Mouse (Mus musculus): Measurements from ENCODE around the gene Echs1. TPM values are rescaled to one million over a fixed set of nuclear protein-coding genes. Genes with fewer than 3 reads are reported as not detected.

Gene Echs1
- polyA plus RNA-seq, 1 experiment from 2014 or later = 153 TPM

GRCm38 (mm10) chr7:140121338-140121910 is 5.1 kb upstream of the Echs1 start:
- H3K36me3 ChIP-seq (ENCODE audit: control insufficient read depth, insufficient read depth) = no peaks in the 10 kb centered on the region
- no peak overlapping the region for H3K9ac ChIP-seq (ENCODE audit: low read depth, low read length)
- no peak overlapping the region for H3K4me3 ChIP-seq (ENCODE audit: low read depth, low read length)
- peak; percentile 49 for ATAC-seq
- no peaks in the 10 kb centered on the region for H3K4me1 ChIP-seq (replicated peaks; ENCODE audit: control insufficient read depth, insufficient read depth, low read length)
- no peak overlapping the region for H3K4me2 ChIP-seq (replicated peaks; ENCODE audit: low read depth)
- no peaks in the 10 kb centered on the region for H3K27me3 ChIP-seq (replicated peaks; ENCODE audit: control insufficient read depth, insufficient read depth, low read length)
- no peaks in the 10 kb centered on the region for H3K9me3 ChIP-seq (ENCODE audit: control insufficient read depth)
- no peak for TF ChIP-seq CTCF (IDR thresholded peaks at IDR 0.05; ENCODE audit: low read depth)
- H3K27ac ChIP-seq (ENCODE audit: low read depth, low read length) = no peak overlapping the region
- 49% methylated on average over 10 of the region's 13 CpGs for WGBS

- no peak overlapping the region for H3K27ac ChIP-seq (ENCODE audit: low read depth, low read length)
- TF ChIP-seq CTCF (IDR thresholded peaks at IDR 0.05; ENCODE audit: low read depth) = no peak
- no peaks in the 10 kb centered on the region for H3K9me3 ChIP-seq (ENCODE audit: control insufficient read depth)
- H3K27me3 ChIP-seq (replicated peaks; ENCODE audit: control insufficient read depth, insufficient read depth, low read length) = no peaks in the 10 kb centered on the region
- no peaks in the 10 kb centered on the region for H3K4me1 ChIP-seq (replicated peaks; ENCODE audit: control insufficient read depth, insufficient read depth, low read length)
- H3K4me2 ChIP-seq (replicated peaks; ENCODE audit: low read depth) = no peak overlapping the region
- no peak overlapping the region for H3K4me3 ChIP-seq (ENCODE audit: low read depth, low read length)
- ATAC-seq = no peak
- no peaks in the 10 kb centered on the region for H3K36me3 ChIP-seq (ENCODE audit: control insufficient read depth, insufficient read depth)
- no peak overlapping the region for H3K9ac ChIP-seq (ENCODE audit: low read depth, low read length)
- WGBS = 96% methylated on average over 2 of the region's 2 CpGs
Observed at GRCm38 (mm10) chr7:140120484-140120883, 4.2 kb upstream of the Echs1 start.

GRCm38 (mm10) chr7:140115583-140116328 is 520 bp downstream of the Echs1 start, which contains the start of gene Paox:
Gene Paox (plus strand): TSS chr7:140115799.
- H3K9ac ChIP-seq (ENCODE audit: low read depth, low read length) = peak within 1 kb of the TSS; percentile 74
- no peaks in the 10 kb centered on the region for H3K9me3 ChIP-seq (ENCODE audit: control insufficient read depth)
- H3K4me1 ChIP-seq (replicated peaks; ENCODE audit: control insufficient read depth, insufficient read depth, low read length) = no peaks in the 10 kb centered on the region
- under 1% methylated on average over 23 of the region's 23 CpGs for WGBS
- peaks cover 23% of the 10 kb centered on the region for H3K36me3 ChIP-seq (ENCODE audit: control insufficient read depth, insufficient read depth)
- H3K27ac ChIP-seq (ENCODE audit: low read depth, low read length) = peak within 1 kb of the TSS; percentile 90
- peak; percentile 46 for TF ChIP-seq CTCF (IDR thresholded peaks at IDR 0.05; ENCODE audit: low read depth)
- H3K27me3 ChIP-seq (replicated peaks; ENCODE audit: control insufficient read depth, insufficient read depth, low read length) = no peaks in the 10 kb centered on the region
- H3K4me3 ChIP-seq (ENCODE audit: low read depth, low read length) = peak within 1 kb of the TSS; percentile 76
- H3K4me2 ChIP-seq (replicated peaks; ENCODE audit: low read depth) = peak within 1 kb of the TSS; percentile 88
- peak; percentile 90 for ATAC-seq

GRCm38 (mm10) chr7:140111943-140112342 is 4.3 kb downstream of the Echs1 start:
- no peaks in the 10 kb centered on the region for H3K4me1 ChIP-seq (replicated peaks; ENCODE audit: control insufficient read depth, insufficient read depth, low read length)
- peaks cover 61% of the 10 kb centered on the region for H3K36me3 ChIP-seq (ENCODE audit: control insufficient read depth, insufficient read depth)
- no peaks in the 10 kb centered on the region for H3K9me3 ChIP-seq (ENCODE audit: control insufficient read depth)
- no peak overlapping the region for H3K4me2 ChIP-seq (replicated peaks; ENCODE audit: low read depth)
- WGBS = 62% methylated on average over 3 of the region's 3 CpGs
- H3K9ac ChIP-seq (ENCODE audit: low read depth, low read length) = no peak overlapping the region
- H3K27ac ChIP-seq (ENCODE audit: low read depth, low read length) = no peak overlapping the region
- ATAC-seq = no peak
- no peaks in the 10 kb centered on the region for H3K27me3 ChIP-seq (replicated peaks; ENCODE audit: control insufficient read depth, insufficient read depth, low read length)
- no peak overlapping the region for H3K4me3 ChIP-seq (ENCODE audit: low read depth, low read length)
- no peak for TF ChIP-seq CTCF (IDR thresholded peaks at IDR 0.05; ENCODE audit: low read depth)

GRCm38 (mm10) chr7:140104009-140104408 is 12.3 kb downstream of the Echs1 start:
- no peaks in the 10 kb centered on the region for H3K9me3 ChIP-seq (ENCODE audit: control insufficient read depth)
- WGBS = 73% methylated on average over 4 of the region's 4 CpGs
- H3K4me2 ChIP-seq (replicated peaks; ENCODE audit: low read depth) = no peak overlapping the region
- TF ChIP-seq CTCF (IDR thresholded peaks at IDR 0.05; ENCODE audit: low read depth) = no peak
- peaks cover 5% of the 10 kb centered on the region; the same call in 1 of the 2 replicates for H3K4me1 ChIP-seq (replicated peaks; ENCODE audit: control insufficient read depth, insufficient read depth, low read length)
- no peak for ATAC-seq
- no peak overlapping the region for H3K9ac ChIP-seq (ENCODE audit: low read depth, low read length)
- no peak overlapping the region for H3K27ac ChIP-seq (ENCODE audit: low read depth, low read length)
- no peaks in the 10 kb centered on the region for H3K27me3 ChIP-seq (replicated peaks; ENCODE audit: control insufficient read depth, insufficient read depth, low read length)
- H3K36me3 ChIP-seq (ENCODE audit: control insufficient read depth, insufficient read depth) = peaks cover 36% of the 10 kb centered on the region
- H3K4me3 ChIP-seq (ENCODE audit: low read depth, low read length) = no peak overlapping the region

GRCm38 (mm10) chr7:140101993-140102860 is 14.0 kb downstream of the Echs1 start, which contains the start of gene Fuom:
Gene Fuom (minus strand): TSS chr7:140102441.
- TF ChIP-seq CTCF (IDR thresholded peaks at IDR 0.05; ENCODE audit: low read depth) = 0 out of 2 replicates have a peak, but pooled peaks have one; percentile 3
- WGBS = 1% methylated on average over 30 of the region's 30 CpGs
- Histone ChIP-seq H3K4me2 (replicated peaks; ENCODE audit: low read depth) (peak within 1 kb of the TSS; percentile 63), H3K27ac (ENCODE audit: low read depth, low read length) (peak within 1 kb of the TSS; percentile 76), H3K4me1 (replicated peaks; ENCODE audit: control insufficient read depth, insufficient read depth, low read length) (peaks cover 5% of the 10 kb centered on the region; the same call in 1 of the 2 replicates), H3K9me3 (ENCODE audit: control insufficient read depth) (no peaks in the 10 kb centered on the region), H3K36me3 (ENCODE audit: control insufficient read depth, insufficient read depth) (peaks cover 31% of the 10 kb centered on the region), H3K27me3 (replicated peaks; ENCODE audit: control insufficient read depth, insufficient read depth, low read length) (no peaks in the 10 kb centered on the region), H3K9ac (ENCODE audit: low read depth, low read length) (peak within 1 kb of the TSS; percentile 35), H3K4me3 (ENCODE audit: low read depth, low read length) (peak within 1 kb of the TSS; percentile 32)
- ATAC-seq = peak; percentile 94

All from intestine, postnatal 0 days (tissue).